Mouse (Mus musculus) regulatory T cell (primary cell): ENCODE results near the gene Ccdc137.

Source experiments
- in situ Hi-C: fragments of 300-600 bp; cut with MboI, MseI; formaldehyde crosslinking; loops from one replicate; pipeline ENCODE4 v1.15.1; 2025; ENCODE audit warnings: high pct_unique_total_duplicates

Ccdc137 gene

GRCm38 (mm10) chr11:120498226-120498625 lies 40.3 kb downstream of the Ccdc137 start:
- in situ Hi-C loops: no loop called here

GRCm38 (mm10) chr11:120498891-120499290 lies 41.0 kb downstream of the Ccdc137 start:
- in situ Hi-C loops: no loop called here

GRCm38 (mm10) chr11:120499894-120500293 lies 42.0 kb downstream of the Ccdc137 start:
- in situ Hi-C loops: no loop called here

- in situ Hi-C loops: no loop called here
These were observed 42.4 kb downstream of the Ccdc137 start for GRCm38 (mm10) chr11:120500357-120500756.

GRCm38 (mm10) chr11:120501018-120501417 lies 43.1 kb downstream of the Ccdc137 start:
- in situ Hi-C loops: no loop called here

- in situ Hi-C loops: no loop called here
These were observed 43.8 kb downstream of the Ccdc137 start for GRCm38 (mm10) chr11:120501701-120502100.

- in situ Hi-C loops: no loop called here
These were observed 47.7 kb downstream of the Ccdc137 start for GRCm38 (mm10) chr11:120505661-120506060.

- in situ Hi-C loops: no loop called here
These were observed 49.0 kb downstream of the Ccdc137 start for GRCm38 (mm10) chr11:120506899-120507298.

- in situ Hi-C loops: no loop called here
These were observed 49.8 kb downstream of the Ccdc137 start for GRCm38 (mm10) chr11:120507611-120508289.

GRCm38 (mm10) chr11:120508290-120508870 lies 50.5 kb downstream of the Ccdc137 start:
- in situ Hi-C loops: no loop called here

- in situ Hi-C loops: no loop called here
These were observed 52.0 kb downstream of the Ccdc137 start for GRCm38 (mm10) chr11:120509940-120510339.

- in situ Hi-C loops: no loop called here
These were observed 52.6 kb downstream of the Ccdc137 start for GRCm38 (mm10) chr11:120510375-120511030.

GRCm38 (mm10) chr11:120512790-120513453 lies 55.0 kb downstream of the Ccdc137 start:
- in situ Hi-C loops: no loop called here
